Mouse (Mus musculus) kidney, postnatal 25 days (tissue): ENCODE data around the gene Lrrc74b.
"Not testable (repeated sequence)": the region's sequence is repeated elsewhere in the genome, so short reads cannot be mapped to it uniquely, and the experiment has no call there.

Experiments
- DNase-seq, 2 experiments: peaks; one replicate each; pipeline ENCODE4 v3.0.0; 2021; ENCODE audit warnings: mixed read lengths in 2 of 2

Gene Lrrc74b

GRCm38 (mm10) chr16:17552837-17553236 lies 8.2 kb downstream of the Lrrc74b start:
- DNase-seq: peak in 1 of 2 experiments; percentile 19

- DNase-seq: no peak
Observed at GRCm38 (mm10) chr16:17542632-17543031, 18.4 kb downstream of the Lrrc74b start.

- peak in 1 of 2 experiments; percentile 29 for DNase-seq
Observed at GRCm38 (mm10) chr16:17536584-17536983, 24.5 kb downstream of the Lrrc74b start.

- DNase-seq: no peak
Observed at GRCm38 (mm10) chr16:17532676-17533329, 28.2 kb downstream of the Lrrc74b start.

GRCm38 (mm10) chr16:17532271-17532670 lies 28.8 kb downstream of the Lrrc74b start:
- DNase-seq: peak; percentile 59 to 65

- peak; percentile 97 to 99 for DNase-seq
Observed at GRCm38 (mm10) chr16:17530640-17531288, 30.3 kb downstream of the Lrrc74b start, which contains the start of gene Thap7. TSS of gene Thap7 (minus strand) at chr16:17531136.

- DNase-seq: no peak
Observed at GRCm38 (mm10) chr16:17529981-17530586, 31.0 kb downstream of the Lrrc74b start.

- DNase-seq: no peak
Observed at GRCm38 (mm10) chr16:17528276-17528675, 32.8 kb downstream of the Lrrc74b start.

- no peak for DNase-seq
Observed at GRCm38 (mm10) chr16:17527606-17528005, 33.4 kb downstream of the Lrrc74b start.

- peak; percentile 60 to 73 for DNase-seq
Observed at GRCm38 (mm10) chr16:17526223-17526622, 34.8 kb downstream of the Lrrc74b start.

- no peak for DNase-seq
Observed at GRCm38 (mm10) chr16:17525524-17525923, 35.5 kb downstream of the Lrrc74b start.

GRCm38 (mm10) chr16:17524156-17524555 lies 36.9 kb downstream of the Lrrc74b start:
- DNase-seq: no peak

- DNase-seq: peak in 1 of 2 experiments; percentile 35
Observed at GRCm38 (mm10) chr16:17518910-17519309, 42.1 kb downstream of the Lrrc74b start.

- DNase-seq: no peak
Observed at GRCm38 (mm10) chr16:17511431-17511830, 49.6 kb downstream of the Lrrc74b start.

GRCm38 (mm10) chr16:17510686-17511085 lies 50.4 kb downstream of the Lrrc74b start:
- DNase-seq: peak; percentile 51 to 59

- DNase-seq: no peak
Observed at GRCm38 (mm10) chr16:17510143-17510542, 50.9 kb downstream of the Lrrc74b start.

- no peak for DNase-seq
Observed at GRCm38 (mm10) chr16:17509240-17509597, 51.8 kb downstream of the Lrrc74b start.

GRCm38 (mm10) chr16:17508546-17509239 lies 52.4 kb downstream of the Lrrc74b start, which contains the start of gene Lztr1:
TSS of gene Lztr1 (plus strand) at chr16:17508688.
- DNase-seq: peak; percentile 89 to 95

GRCm38 (mm10) chr16:17508031-17508430 lies 53.0 kb downstream of the Lrrc74b start:
- not testable (repeated sequence) for DNase-seq

- DNase-seq: peak; percentile 62 to 79
Observed at GRCm38 (mm10) chr16:17507018-17507552, 54.0 kb downstream of the Lrrc74b start.

GRCm38 (mm10) chr16:17502681-17503080 lies 58.4 kb downstream of the Lrrc74b start:
- no peak for DNase-seq

- DNase-seq: no peak
Observed at GRCm38 (mm10) chr16:17499249-17499883, 61.7 kb downstream of the Lrrc74b start.
